Mouse (Mus musculus) cerebellum, postnatal 14 days (tissue): ENCODE measurements around the gene Bmpr2.
A peak's percentile ranks its signal among the peaks of the same experiment; 100 is the strongest.
"Not testable (repeated sequence)": the region's sequence is repeated elsewhere in the genome, so short reads cannot be mapped to it uniquely, and the experiment has no call there.

ENCODE experiments used
- DNase-seq, 2 experiments: peaks; one replicate each; pipeline ENCODE4 v3.0.0; 2021; ENCODE audit warnings: mixed read lengths in 2 of 2

Gene Bmpr2

GRCm38 (mm10) chr1:59763164-59763768, at the start of gene Bmpr2:
Gene Bmpr2, plus strand, starts transcription at chr1:59763400.
- peak; percentile 87 to 90 for DNase-seq

GRCm38 (mm10) chr1:59719900-59720299, 43.3 kb upstream of the Bmpr2 start:
- DNase-seq: peak; percentile 35 to 38

GRCm38 (mm10) chr1:59725661-59726060, 37.5 kb upstream of the Bmpr2 start:
- peak; percentile 42 to 49 for DNase-seq

- DNase-seq: peak; percentile 4 to 9
These were observed 33.1 kb upstream of the Bmpr2 start for GRCm38 (mm10) chr1:59730106-59730505.

GRCm38 (mm10) chr1:59730737-59731136, 32.5 kb upstream of the Bmpr2 start:
- DNase-seq: no peak

- DNase-seq: no peak
These were observed 29.1 kb upstream of the Bmpr2 start for GRCm38 (mm10) chr1:59734076-59734475.

GRCm38 (mm10) chr1:59738768-59739414, 24.3 kb upstream of the Bmpr2 start:
- DNase-seq: no peak

- no peak for DNase-seq
These were observed 23.4 kb upstream of the Bmpr2 start for GRCm38 (mm10) chr1:59739577-59740354.

- DNase-seq: no peak
These were observed 14.2 kb upstream of the Bmpr2 start for GRCm38 (mm10) chr1:59749047-59749446.

GRCm38 (mm10) chr1:59749724-59750123, 13.5 kb upstream of the Bmpr2 start:
- DNase-seq: not testable (repeated sequence)

- no peak for DNase-seq
These were observed 7.9 kb upstream of the Bmpr2 start for GRCm38 (mm10) chr1:59755298-59755697.

GRCm38 (mm10) chr1:59758325-59758724, 4.9 kb upstream of the Bmpr2 start:
- no peak for DNase-seq

GRCm38 (mm10) chr1:59762208-59762607, 992 bp upstream of the Bmpr2 start:
- DNase-seq: peak in 1 of 2 experiments; percentile 50

- DNase-seq: peak in 1 of 2 experiments; percentile 75
These were observed 493 bp upstream of the Bmpr2 start for GRCm38 (mm10) chr1:59762651-59763163.

- no peak for DNase-seq
These were observed 616 bp downstream of the Bmpr2 start for GRCm38 (mm10) chr1:59763781-59764251.

GRCm38 (mm10) chr1:59764407-59764971, 1.3 kb downstream of the Bmpr2 start:
- DNase-seq: peak; percentile 64

- DNase-seq: no peak
These were observed 2.1 kb downstream of the Bmpr2 start for GRCm38 (mm10) chr1:59765279-59765678.

GRCm38 (mm10) chr1:59766626-59767025, 3.4 kb downstream of the Bmpr2 start:
- no peak for DNase-seq

- DNase-seq: no peak
These were observed 8.7 kb downstream of the Bmpr2 start for GRCm38 (mm10) chr1:59771871-59772270.

- DNase-seq: no peak
These were observed 17.9 kb downstream of the Bmpr2 start for GRCm38 (mm10) chr1:59781080-59781479.

GRCm38 (mm10) chr1:59788975-59789374, 25.8 kb downstream of the Bmpr2 start:
- peak; percentile 11 to 29 for DNase-seq

- peak; percentile 29 to 38 for DNase-seq
These were observed 26.5 kb downstream of the Bmpr2 start for GRCm38 (mm10) chr1:59789741-59790140.

- DNase-seq: peak; percentile 46 to 60
These were observed 32.1 kb downstream of the Bmpr2 start for GRCm38 (mm10) chr1:59795336-59795735.
